17 mouse cellular contexts compared by ENCODE assay signal in genomic region chr4:128048716-128049115, GRCm38 (mm10).
"Had no signal": no experiment of that assay in that cellular context is flagged by ENCODE, and none has a peak within 500 bp of the region (broad histone marks: within the 10 kb centered on the region; RNA-seq: fewer than 3 reads in every experiment).

No protein-coding gene starts in this region.

- H3K27me3 ChIP-seq: lung, embryonic 15.5 days; megakaryocyte, embryonic 14.5 days; midbrain, embryonic 13.5 days; midbrain, embryonic 15.5 days; neural tube, embryonic 12.5 days; stomach, embryonic 15.5 days had no signal

- DNase-seq: lung, adult 2 months; lung, postnatal 14 days; lung, postnatal 36 days; right cerebral cortex, postnatal 14 days; thymus, adult 2 months; thymus, postnatal 25 days; thymus, postnatal 4 days had no signal

- H3K9ac ChIP-seq: lung, embryonic 15.5 days; midbrain, embryonic 13.5 days; midbrain, embryonic 15.5 days; neural tube, embryonic 12.5 days; stomach, embryonic 15.5 days had no signal

- ATAC-seq: lung, postnatal 0 days; midbrain, embryonic 13.5 days; midbrain, embryonic 15.5 days had no signal

- H3K4me3 ChIP-seq: lung, embryonic 15.5 days; megakaryocyte, embryonic 14.5 days; midbrain, embryonic 13.5 days; midbrain, embryonic 15.5 days; neural tube, embryonic 12.5 days; stomach, embryonic 15.5 days had no signal

- H3K36me3 ChIP-seq: lung, embryonic 15.5 days; midbrain, embryonic 13.5 days; midbrain, embryonic 15.5 days; neural tube, embryonic 12.5 days; stomach, embryonic 15.5 days had no signal

- H3K4me2 ChIP-seq: lung, embryonic 15.5 days; midbrain, embryonic 11.5 days; midbrain, embryonic 13.5 days; midbrain, embryonic 15.5 days; neural tube, embryonic 12.5 days; stomach, embryonic 15.5 days had no signal

- H3K27ac ChIP-seq: lung, embryonic 15.5 days; macrophage; midbrain, embryonic 13.5 days; midbrain, embryonic 15.5 days; neural tube, embryonic 12.5 days; stomach, embryonic 15.5 days; stomach, postnatal 0 days had no signal

- H3K4me1 ChIP-seq: lung, embryonic 15.5 days; megakaryocyte, embryonic 14.5 days; neural tube, embryonic 12.5 days; stomach, embryonic 15.5 days had no signal

- H3K9me3 ChIP-seq: lung, embryonic 15.5 days; midbrain, embryonic 13.5 days; midbrain, embryonic 15.5 days; neural tube, embryonic 12.5 days; stomach, embryonic 15.5 days had no signal
